Mouse (Mus musculus): ENCODE data around the gene Nsfl1c.
A peak's percentile ranks its signal among the peaks of the same experiment; 100 is the strongest.
"Not testable (repeated sequence)": the region's sequence is repeated elsewhere in the genome, so short reads cannot be mapped to it uniquely, and the experiment has no call there.

Nsfl1c gene

DNA sequence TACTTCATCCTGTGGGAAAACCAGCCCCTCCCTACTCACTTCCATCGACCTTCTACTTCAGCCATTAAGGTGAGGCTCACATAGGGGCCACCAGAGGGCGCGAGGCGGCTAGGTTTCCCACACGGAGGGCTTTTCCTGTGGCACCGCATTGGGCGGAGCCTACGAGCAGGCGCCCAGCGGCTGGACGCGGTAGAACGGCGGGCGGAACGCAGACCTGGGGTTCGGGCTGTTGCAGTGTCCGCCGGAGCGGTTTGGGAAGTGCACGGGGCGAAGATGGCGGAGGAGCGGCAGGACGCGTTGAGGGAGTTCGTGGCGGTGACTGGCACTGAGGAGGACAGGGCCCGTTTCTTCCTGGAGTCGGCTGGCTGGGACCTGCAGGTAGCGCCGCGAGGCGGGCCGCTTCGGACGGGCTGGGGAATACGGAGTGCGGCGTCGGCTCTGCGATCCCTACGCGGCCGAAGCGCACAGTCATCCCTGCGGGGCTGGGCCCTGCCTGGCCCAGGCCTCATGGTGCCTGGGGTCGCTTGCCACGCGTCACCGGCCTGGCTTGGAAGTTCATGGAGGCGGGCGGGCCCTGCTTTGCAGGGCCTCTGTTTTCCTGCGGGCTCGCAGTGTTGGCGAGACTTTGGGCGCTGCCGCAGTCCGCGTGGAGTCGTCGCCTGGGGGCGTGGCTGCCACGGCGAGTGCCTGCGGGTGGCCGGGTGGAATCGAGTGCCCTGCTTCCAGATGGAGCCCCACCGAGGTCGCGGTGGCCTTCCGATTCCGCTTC, at the start of gene Nsfl1c:
Nsfl1c (plus strand) TSS at position 148 of the 769 bp plus-strand sequence.
- peak; percentile 94 for DNase-seq (ENCODE audit: low read depth, low spot score)

DNA sequence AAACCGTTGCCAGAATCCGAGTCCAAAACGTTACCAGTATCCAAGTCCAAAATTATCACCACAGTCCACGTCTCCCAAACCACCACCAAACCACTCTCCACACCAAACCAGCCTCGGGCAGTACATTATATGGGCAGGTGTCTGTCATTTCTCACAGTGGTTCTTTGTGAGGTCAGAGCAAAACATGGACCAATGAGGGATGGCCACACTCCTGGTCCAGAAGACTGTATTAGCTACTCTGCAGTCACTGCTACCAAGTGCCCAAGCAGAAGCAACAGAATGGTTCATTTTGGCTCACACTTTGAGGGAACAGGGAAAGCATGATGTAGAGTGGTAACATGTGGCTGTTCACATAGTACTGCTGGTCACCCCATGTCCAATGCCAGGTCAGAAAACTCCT, 17.9 kb upstream of the Nsfl1c start, which contains the start of gene 4921509C19Rik:
4921509C19Rik (minus strand) TSS at position 101 of the 400 bp plus-strand sequence.
- not testable (repeated sequence) for DNase-seq (ENCODE audit: low read depth, low spot score)

DNA sequence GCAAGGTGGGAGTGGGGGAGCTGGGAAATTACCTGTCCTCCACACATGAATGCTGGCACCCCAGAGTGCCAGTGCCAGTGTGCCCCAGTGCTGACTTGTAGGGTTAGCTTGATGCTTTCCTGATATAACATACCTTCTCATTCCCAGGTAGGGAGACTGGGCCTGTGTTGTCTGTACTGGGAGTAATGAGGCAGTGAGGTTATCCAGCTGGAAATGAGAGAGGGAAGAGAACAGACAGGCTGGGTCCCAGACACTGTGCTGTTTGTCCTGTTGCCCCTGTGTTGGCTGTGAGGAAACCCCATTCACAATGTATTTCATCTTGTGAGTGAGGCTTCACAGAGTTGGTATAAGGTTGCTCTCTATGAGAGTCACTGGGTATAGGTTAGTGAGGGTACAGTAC, 7.5 kb upstream of the Nsfl1c start:
- DNase-seq (ENCODE audit: low read depth, low spot score): no peak

DNA sequence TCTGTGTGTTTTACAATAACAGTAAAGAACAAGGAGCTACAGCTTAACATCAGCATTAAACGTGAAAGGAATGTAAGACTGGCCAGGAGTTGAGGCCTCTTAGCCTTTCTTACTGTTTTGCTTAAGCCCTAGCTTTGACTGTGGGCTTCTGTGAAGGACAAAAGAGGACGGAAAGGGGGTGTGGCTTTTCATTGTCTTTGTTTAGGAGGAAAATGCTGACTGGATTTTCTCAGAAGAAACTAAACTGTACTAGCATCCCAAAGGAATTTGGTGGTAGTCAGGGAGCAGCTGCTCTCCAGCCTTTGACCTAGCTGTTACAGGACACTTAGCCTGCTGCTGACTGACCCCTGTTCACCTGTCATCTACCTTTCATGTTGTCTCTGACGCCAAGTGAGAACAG, 4.4 kb downstream of the Nsfl1c start:
- no peak for DNase-seq (ENCODE audit: low read depth, low spot score)

DNA sequence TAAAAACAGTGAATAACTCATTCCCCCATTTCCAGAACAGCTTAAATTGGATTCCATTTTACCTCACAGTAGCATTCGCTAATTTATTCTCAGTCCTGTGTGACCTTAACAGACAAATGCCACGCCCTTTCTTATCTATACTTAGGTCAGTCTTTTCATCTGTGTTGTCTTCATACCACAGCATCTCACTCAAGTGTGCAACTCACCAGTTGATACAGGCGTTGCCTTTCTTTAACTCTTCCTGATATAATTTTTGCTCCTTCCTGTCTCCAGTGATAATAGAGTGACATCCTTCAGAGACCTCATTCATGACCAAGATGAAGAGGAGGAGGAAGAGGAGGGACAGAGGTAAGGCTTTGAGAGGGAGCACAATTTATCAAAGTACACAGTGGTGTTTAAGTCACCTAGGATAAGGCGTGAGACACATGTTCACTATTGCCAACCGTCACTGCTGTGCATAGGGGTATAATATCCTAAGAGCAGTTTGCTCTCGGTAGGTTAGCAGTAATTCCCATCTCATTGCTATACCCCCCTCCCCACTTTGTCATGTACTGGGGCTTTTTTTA, 6.5 kb downstream of the Nsfl1c start:
- no peak for DNase-seq (ENCODE audit: low read depth, low spot score)

DNA sequence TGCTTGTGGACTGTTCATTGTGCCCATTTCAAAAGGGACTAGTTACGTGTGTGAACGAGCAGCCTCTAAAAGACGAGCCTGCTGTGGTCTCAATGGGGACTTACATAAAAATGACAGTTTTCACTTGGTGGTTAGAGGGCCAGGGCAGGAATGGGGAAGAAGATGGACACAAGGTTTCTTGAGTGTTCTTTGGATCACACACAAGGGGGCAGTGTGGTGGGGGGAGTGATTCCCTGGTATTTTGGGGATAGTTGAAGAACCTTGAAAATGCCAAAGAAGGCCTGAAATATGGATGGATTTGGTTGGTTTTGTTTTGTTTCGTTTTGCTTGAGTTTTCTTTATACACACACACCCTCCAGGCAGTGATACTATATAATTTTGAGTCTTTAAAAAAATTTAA, 10.2 kb downstream of the Nsfl1c start:
- no peak for DNase-seq (ENCODE audit: low read depth, low spot score)

DNA sequence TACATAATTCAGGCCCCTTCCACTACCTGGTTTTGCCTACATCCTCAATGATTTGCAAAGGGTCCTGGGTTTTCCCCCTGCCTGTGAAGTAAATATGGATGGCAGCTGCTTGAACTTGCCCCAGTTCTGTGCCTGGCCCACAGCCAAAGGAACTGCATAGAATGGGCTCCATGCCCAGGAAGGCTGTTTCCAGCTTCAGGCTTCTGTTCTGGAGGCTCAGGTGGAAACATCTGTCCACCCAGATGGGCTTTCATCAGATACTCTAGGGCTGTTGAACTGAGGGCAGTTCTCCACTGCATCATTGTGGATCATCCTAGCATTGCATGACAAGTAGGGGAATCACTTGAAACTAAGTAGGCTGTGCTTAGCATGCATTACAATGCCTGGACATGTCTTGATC, 18.2 kb downstream of the Nsfl1c start:
- peak; percentile 8 for DNase-seq (ENCODE audit: low read depth, low spot score)

DNA sequence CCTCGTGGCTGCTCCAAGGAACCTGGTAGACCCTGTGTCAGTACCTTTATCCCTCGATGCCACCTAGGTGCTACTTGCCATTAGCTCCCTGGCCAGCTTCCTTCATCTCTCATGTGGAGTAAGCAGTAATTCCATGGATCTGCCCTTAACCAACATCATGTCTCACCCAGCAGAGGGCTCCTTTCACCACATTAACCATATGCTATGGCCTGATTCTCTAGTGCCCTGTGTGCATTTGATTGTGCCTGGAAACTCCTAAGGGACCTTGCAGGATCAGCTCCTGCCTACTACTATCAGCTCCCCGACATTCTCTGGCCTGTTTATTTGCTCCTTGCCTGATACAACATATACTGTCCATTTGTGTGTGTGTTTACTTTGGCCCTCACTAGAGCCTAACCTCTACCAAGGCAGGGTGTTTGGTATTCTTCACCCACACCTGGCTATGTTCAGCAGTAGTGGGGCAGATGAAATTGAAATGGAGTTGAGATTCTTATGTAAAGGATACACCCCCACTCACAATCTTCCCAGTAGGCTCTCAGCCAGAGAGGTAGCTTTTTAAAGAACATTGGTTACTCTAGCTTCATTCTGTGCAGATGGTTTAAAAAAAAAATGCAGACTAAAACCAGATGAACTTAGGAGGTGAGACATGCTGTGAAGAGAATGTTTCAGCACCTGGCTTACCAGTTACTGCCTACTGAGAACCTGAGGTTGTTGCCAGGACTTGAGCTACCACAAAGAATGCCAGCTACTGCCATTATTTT, 19.7 kb downstream of the Nsfl1c start:
- no peak for DNase-seq (ENCODE audit: low read depth, low spot score)

DNA sequence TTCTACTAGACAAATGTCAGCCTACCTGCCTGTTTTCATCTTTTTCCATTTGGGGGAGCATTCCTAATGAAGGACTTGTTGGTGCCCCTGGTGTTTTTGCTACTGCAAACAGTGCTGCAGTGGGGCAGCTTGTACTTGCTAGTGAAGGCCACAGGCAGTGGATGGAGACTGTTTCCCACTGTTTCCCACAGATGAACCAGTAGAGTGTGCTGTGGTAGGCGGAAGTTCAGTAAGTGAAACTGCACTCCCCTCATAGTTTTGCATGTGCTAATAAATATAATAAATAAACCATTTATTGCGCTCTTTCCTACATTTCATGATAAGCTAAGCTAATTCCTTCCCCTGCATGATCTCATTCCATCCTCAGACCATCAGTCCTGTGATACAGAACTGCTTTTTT, 25.0 kb downstream of the Nsfl1c start:
- DNase-seq (ENCODE audit: low read depth, low spot score): no peak

DNA sequence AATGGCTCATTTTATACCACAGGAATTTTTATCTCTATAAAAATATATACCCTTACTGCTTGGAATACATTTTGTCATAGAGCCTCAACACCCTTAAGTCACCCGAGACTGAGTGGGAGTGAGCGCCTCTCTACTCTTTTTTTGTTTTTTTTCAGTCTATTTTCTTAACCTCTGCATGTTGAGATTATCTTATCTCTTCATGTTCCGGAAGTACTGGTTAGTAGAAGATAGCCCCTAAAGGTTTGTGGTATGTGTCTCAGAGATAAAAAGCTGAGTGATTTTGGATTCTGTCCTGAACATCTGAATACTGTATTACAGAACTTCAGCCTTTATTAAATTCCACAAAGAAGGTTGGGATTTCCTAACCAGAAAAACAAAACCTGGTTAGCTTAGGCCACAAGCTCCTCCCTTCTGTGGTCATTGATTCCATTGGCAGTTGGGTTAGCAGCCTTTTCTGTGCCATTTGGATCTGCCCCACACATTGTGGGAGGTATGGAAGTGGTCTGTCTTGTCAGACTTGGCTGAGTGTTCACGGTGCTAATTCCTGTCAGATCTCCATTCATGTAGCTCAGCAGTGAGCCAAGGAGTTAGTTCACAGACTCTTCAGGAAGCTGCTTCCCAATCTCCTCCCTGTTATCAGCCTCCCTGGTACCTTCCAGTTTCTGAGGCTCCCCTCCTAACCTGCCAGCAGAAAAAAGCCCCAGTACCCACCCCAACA, 30.5 kb downstream of the Nsfl1c start:
- no peak for DNase-seq (ENCODE audit: low read depth, low spot score)

DNA sequence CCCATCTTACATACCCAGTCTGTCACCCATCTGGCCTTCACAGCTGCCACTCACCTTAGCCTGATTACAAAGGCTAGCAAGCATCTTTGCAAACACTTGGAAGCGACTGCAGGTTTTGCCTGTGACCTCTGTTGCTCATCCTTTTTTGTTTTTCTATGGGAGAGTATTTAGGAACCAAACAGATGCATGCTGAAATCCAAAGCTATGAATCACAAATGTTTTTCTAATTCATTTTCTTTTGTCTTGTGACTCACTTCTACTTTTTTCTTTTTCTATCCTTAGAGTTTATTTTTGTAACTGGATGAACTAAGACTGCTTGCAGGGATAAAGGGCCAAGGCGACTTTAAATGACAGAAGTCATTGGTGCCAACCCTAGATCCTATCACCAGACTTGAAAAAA, 31.5 kb downstream of the Nsfl1c start:
- DNase-seq (ENCODE audit: low read depth, low spot score): no peak

DNA sequence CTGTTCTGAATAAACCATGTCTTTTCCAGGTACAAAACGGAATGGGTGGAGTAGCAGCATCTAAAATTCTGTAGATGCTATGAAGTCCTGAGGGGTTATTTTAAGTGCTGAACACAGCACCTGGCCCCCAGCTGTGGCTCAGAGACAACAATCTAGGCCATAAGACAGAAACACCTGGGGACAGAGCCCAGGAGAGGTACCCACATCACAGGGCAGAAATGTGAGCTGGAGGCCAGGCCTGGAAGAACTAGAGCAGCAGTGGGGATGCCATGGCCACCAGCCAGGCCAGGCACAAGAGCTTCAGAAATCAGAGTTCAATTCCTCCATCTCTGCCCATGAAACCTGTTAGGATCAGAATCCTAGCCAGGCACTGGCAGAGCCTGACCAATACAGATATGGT, 34.1 kb downstream of the Nsfl1c start:
- no peak for DNase-seq (ENCODE audit: low read depth, low spot score)

DNA sequence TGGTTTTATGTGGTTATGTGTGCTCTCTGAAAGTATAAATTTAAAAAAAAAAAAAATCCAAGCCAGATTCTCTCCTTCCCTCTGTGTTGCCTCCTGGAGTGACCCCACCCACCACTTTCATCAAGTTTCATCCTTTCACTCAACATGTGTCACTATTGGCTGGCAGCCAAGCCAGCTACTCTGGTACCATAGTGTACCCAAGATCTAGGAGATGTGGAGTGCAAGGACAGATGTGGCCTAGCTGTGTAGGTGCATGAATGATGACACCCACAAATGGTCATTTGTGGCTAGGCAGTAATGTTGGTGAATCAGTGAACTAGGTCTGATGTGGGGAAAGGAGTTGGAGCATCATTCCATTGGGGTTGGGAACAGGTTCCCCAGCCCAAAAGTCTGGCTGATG, 35.2 kb downstream of the Nsfl1c start:
- DNase-seq (ENCODE audit: low read depth, low spot score): no peak

DNA sequence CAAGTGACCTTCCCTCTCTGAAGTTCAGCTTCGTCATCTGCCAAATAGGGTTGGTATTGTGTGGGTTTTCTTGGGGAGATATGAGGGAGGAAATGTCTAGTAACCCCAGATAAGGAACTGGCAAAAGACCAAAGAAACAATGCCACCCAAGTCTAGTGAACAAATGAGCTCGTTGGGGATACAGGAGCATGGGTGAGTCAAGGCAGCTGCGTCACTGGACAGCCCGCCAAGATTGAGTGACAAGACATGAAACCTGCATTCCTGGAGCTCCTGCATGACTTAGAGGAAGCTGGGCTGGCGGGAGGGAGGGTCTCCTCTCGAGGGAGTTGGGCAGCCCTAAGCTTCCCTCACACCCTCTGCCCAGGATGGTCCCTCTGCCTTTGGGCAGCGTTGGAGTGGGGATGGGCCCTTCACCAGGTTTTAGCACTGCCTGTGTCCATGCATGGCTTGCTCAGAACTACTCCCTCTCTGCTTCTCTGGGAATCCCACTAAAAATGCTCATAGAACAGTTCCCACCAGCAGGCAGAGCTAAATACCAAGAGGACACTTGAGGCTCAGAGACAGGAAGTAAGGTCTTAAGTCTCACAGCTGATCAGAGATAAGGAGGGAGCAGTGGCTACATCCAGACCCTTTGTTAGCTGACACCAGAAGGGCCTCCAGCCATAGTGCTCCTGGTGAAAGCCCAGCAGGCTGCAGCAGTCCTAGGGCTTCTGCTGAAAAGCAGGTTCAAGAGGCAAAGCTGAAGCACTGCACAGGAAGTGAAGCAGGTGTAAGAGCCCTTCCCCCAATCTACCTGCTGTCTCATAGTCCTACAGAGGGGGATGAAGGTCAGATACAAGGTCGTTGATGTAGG, 36.6 kb downstream of the Nsfl1c start:
- DNase-seq (ENCODE audit: low read depth, low spot score): no peak

DNA sequence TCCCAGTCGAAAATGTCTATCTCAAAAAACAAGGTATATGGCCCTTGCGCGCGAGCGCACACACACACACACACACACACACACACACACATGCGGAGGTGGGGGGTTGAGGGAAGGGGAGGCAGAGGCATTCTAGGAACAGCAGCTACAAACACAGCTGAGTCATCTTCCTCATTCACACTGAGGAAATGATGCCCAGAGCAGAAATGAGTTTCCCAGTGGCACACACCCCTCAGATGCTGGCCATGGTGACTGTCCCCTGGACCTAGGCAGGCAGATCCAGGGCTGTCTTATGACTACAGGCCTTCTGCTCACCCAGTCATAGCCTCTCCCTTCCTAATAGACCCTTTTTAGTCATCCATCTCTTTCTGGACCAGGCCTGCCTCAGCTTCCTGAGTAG, 39.6 kb downstream of the Nsfl1c start:
- DNase-seq (ENCODE audit: low read depth, low spot score): no peak

DNA sequence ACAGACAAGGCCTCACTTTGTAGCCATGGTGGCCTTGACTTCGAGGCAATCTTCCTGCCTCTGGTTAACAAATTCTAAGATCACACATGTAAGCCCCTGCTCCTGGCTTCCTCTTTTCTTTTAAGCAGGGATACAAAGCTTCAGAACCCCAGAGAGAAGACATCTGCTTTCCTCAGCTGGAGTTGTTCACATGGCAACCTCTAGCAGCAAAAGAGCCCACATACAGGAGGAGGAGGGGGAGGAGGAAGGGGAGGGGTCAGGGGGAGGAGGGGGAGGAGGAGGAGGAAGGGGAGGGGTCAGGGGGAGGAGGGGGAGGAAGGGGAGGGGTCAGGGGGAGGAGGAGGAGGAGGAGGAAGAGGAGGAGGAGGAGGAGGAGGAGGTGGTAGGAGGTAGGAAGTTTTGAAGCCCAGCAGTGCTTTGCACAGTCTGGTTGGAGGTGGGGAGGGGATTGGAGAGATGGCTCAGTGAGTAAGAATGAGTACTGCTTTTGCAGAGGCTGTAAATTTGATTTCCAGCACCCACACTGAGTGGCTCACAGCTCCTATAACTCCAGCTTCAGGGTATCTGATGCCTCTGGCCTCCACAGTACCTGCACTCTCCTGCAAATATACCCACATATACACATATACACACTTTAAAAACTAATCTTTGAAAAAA, 42.1 kb downstream of the Nsfl1c start:
- DNase-seq (ENCODE audit: low read depth, low spot score): no peak

DNA sequence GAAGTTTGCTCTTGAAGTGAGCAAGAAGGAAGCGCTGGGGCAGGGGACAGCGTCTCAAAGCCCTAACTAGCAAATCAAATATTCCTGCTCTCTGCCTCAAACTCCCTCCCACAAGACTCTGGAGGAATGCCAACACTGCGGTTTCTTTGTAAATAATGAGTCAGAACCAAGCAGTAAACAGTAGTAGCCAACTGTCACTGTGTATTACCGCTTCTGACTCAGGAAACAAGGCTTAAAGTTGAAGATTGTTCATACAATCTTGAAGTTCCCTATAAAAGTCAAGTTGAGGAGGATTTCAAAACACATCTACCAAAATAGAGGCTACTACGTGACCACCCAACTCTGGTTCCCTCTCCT, 42.6 kb downstream of the Nsfl1c start:
- DNase-seq (ENCODE audit: low read depth, low spot score): no peak

DNA sequence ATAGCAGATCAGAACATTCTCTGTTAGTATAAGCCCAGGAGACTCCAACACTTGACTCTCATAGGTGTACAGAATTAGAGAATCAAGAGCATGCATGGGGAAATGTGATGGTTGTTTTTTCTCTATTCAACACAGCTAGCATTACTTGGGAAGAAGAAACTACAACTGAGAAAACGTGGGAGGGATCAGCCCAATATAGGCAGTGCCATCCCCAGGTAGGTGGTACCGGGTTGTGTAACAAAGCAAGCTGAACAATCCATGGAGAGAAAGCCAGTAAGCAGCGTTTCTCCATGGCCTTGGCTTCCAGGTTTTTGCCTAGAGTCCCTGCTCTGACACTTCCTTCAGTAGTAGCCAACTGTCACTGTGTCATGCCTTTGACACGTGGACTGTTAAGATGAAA, 44.7 kb downstream of the Nsfl1c start:
- DNase-seq (ENCODE audit: low read depth, low spot score): no peak

DNA sequence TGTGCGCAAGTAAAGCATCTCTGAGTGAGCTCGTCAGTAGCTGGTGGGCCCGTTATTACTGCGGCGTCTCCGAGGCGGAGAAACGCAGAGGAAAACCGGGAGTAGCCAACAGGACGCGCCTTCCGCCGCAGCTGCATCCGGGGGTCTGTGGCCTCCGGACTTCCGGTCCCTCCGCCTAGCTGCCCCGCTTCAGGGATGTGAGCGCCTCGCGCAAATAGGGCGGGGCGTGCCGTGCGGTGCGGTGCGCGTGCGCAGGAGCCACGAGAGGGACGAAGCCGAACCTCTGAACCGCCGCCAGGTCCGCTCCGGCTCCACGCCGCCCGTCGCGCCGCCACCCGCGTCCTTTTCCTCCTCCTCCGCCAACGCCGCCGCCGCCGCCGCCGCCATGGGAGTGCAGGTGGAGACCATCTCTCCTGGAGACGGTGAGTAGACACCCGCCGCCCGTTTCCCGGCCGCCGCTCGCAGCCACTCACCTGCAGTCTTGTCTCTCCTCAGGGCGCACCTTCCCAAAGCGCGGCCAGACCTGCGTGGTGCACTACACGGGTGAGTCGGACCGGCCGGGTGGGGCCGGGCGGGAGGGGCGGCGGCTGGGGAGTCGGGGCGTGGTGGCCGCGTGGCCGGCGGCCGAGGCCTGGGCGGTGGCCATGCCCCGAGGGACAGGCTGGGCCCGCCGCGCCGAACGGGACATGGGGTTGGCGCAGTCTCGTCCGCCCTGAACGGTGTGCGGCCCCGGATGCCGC, 48.5 kb downstream of the Nsfl1c start, which contains the start of gene Fkbp1a:
Fkbp1a (plus strand) TSS at position 161 of the 740 bp plus-strand sequence.
- peak; percentile 94 for DNase-seq (ENCODE audit: low read depth, low spot score)

All from retina, postnatal 7 days (tissue).